Mouse (Mus musculus) brain, embryonic 18.5 days (tissue): ENCODE data around the gene Allc.

ENCODE experiments used
- DNase-seq: peaks from one replicate; pipeline ENCODE4 v3.0.0-alpha.2; 2012; ENCODE audit warnings: low read depth, low spot score

Gene Allc

GRCm38 (mm10) chr12:28584036-28584435 is 1.7 kb upstream of the Allc start:
- DNase-seq = no peak

GRCm38 (mm10) chr12:28579132-28579531 is 3.2 kb downstream of the Allc start:
- no peak for DNase-seq

GRCm38 (mm10) chr12:28578147-28578546 is 4.2 kb downstream of the Allc start:
- DNase-seq = no peak

- no peak for DNase-seq
These were observed 6.8 kb downstream of the Allc start for GRCm38 (mm10) chr12:28575366-28576070.

- no peak for DNase-seq
These were observed 10.1 kb downstream of the Allc start for GRCm38 (mm10) chr12:28572241-28572640.

- no peak for DNase-seq
These were observed 30.0 kb downstream of the Allc start, which contains the start of gene Dcdc2c for GRCm38 (mm10) chr12:28552299-28552698. Gene Dcdc2c, minus strand, starts transcription at chr12:28552399.

- DNase-seq = no peak
These were observed 30.5 kb downstream of the Allc start for GRCm38 (mm10) chr12:28551775-28552174.

- no peak for DNase-seq
These were observed 33.4 kb downstream of the Allc start for GRCm38 (mm10) chr12:28548887-28549286.

- no peak for DNase-seq
These were observed 68.0 kb downstream of the Allc start for GRCm38 (mm10) chr12:28514264-28514775.

GRCm38 (mm10) chr12:28509699-28510280 is 72.5 kb downstream of the Allc start:
- DNase-seq = no peak
